In genomic region chr1:180354129-180354528, GRCm38 (mm10) we compare ENCODE assay signal across 15 mouse cellular contexts. TPM values are rescaled to one million over a fixed set of nuclear protein-coding genes. Genes with fewer than 3 reads are reported as not detected.
DNase-seq lines count a peak whose midpoint lies in the region; ATAC-seq and TF ChIP-seq lines count a peak whose summit lies in the region.
"Had no signal": no experiment of that assay in that cellular context is flagged by ENCODE, and none has a peak within 500 bp of the region (broad histone marks: within the 10 kb centered on the region; RNA-seq: fewer than 3 reads in every experiment).

No protein-coding gene starts in this region.

- WGBS in heart, embryonic 13.5 days, result 36% methylated on average over 4 of the region's 4 CpGs
- 44% methylated on average over 4 of the region's 4 CpGs for WGBS in heart, embryonic 11.5 days (ENCODE audit: insufficient replicate concordance)
- WGBS in liver, embryonic 11.5 days, result 42% methylated on average over 4 of the region's 4 CpGs
- 66% methylated on average over 4 of the region's 4 CpGs for WGBS in liver, postnatal 0 days (ENCODE audit: insufficient replicate concordance)
- WGBS in stomach, postnatal 0 days, result 73% methylated on average over 4 of the region's 4 CpGs

- no peaks in the 10 kb centered on the region; the same call in 1 of the 2 replicates for H3K27me3 ChIP-seq in heart, embryonic 13.5 days (replicated peaks)
- H3K27me3 ChIP-seq in heart, embryonic 11.5 days (ENCODE audit: control insufficient read depth, insufficient read depth, low read length), result peaks cover 6% of the 10 kb centered on the region; the same call in 1 of the 2 replicates
- H3K27me3 ChIP-seq in liver, embryonic 11.5 days (replicated peaks; ENCODE audit: control insufficient read depth, insufficient read depth, low read length), result no peaks in the 10 kb centered on the region
- H3K27me3 ChIP-seq in liver, postnatal 0 days (ENCODE audit: insufficient read depth, low read length), result no peaks in the 10 kb centered on the region
- no peaks in the 10 kb centered on the region for H3K27me3 ChIP-seq in stomach, postnatal 0 days (ENCODE audit: control insufficient read depth, insufficient read depth, low read length)
- H3K27me3 ChIP-seq: midbrain, embryonic 12.5 days; neural tube, embryonic 13.5 days had no signal

- TF ChIP-seq CTCF in liver, postnatal 0 days (IDR thresholded peaks at IDR 0.05; ENCODE audit: low read depth), result no peak
- no peak for TF ChIP-seq CTCF in stomach, postnatal 0 days (IDR thresholded peaks at IDR 0.05; ENCODE audit: low read depth)

- no peaks in the 10 kb centered on the region for H3K36me3 ChIP-seq in heart, embryonic 13.5 days
- H3K36me3 ChIP-seq in heart, embryonic 11.5 days (ENCODE audit: control insufficient read depth, insufficient read depth, low read length), result no peaks in the 10 kb centered on the region
- H3K36me3 ChIP-seq in liver, embryonic 11.5 days (ENCODE audit: control insufficient read depth, insufficient read depth, low read length), result no peaks in the 10 kb centered on the region
- H3K36me3 ChIP-seq in liver, postnatal 0 days (replicated peaks; ENCODE audit: insufficient read depth, low read length), result no peaks in the 10 kb centered on the region
- H3K36me3 ChIP-seq in stomach, postnatal 0 days (ENCODE audit: control insufficient read depth, insufficient read depth, low read length), result no peaks in the 10 kb centered on the region
- H3K36me3 ChIP-seq: hindbrain, embryonic 10.5 days; midbrain, embryonic 12.5 days; neural tube, embryonic 13.5 days had no signal

- peak overlapping the region; percentile 47; the same call in 1 of the 2 replicates for H3K9ac ChIP-seq in heart, embryonic 13.5 days
- no peak overlapping the region for H3K9ac ChIP-seq in heart, embryonic 11.5 days (ENCODE audit: low read depth, low read length)
- no peak overlapping the region for H3K9ac ChIP-seq in liver, embryonic 11.5 days (ENCODE audit: low read depth, low read length)
- H3K9ac ChIP-seq in liver, postnatal 0 days (replicated peaks), result no peak overlapping the region
- no peak overlapping the region for H3K9ac ChIP-seq in stomach, postnatal 0 days (ENCODE audit: low read length)
- H3K9ac ChIP-seq: forebrain, postnatal 0 days; midbrain, embryonic 12.5 days; neural tube, embryonic 13.5 days had no signal

- no peak for TF ChIP-seq EP300 in liver, postnatal 0 days (IDR thresholded peaks at IDR 0.05; ENCODE audit: low read depth)
- TF ChIP-seq EP300 in stomach, postnatal 0 days (optimal IDR thresholded peaks at IDR 0.05), result no peak

- ATAC-seq in heart, embryonic 13.5 days (ENCODE audit: extremely low read depth, insufficient number of reproducible peaks, low FRiP score, low TSS enrichment), result no peak
- ATAC-seq in heart, embryonic 11.5 days (replicated peaks; ENCODE audit: insufficient number of reproducible peaks, low FRiP score, low TSS enrichment), result no peak
- no peak for ATAC-seq in liver, embryonic 11.5 days (replicated peaks; ENCODE audit: low FRiP score)
- ATAC-seq in liver, postnatal 0 days, result no peak
- no peak for ATAC-seq in stomach, postnatal 0 days (ENCODE audit: low FRiP score, low TSS enrichment)
- ATAC-seq: forebrain, postnatal 0 days had no signal

- no peak overlapping the region for H3K4me3 ChIP-seq in heart, embryonic 13.5 days
- H3K4me3 ChIP-seq in heart, embryonic 11.5 days (ENCODE audit: low read depth, low read length), result no peak overlapping the region
- no peak overlapping the region for H3K4me3 ChIP-seq in liver, embryonic 11.5 days (ENCODE audit: low read depth, low read length)
- no peak overlapping the region for H3K4me3 ChIP-seq in liver, postnatal 0 days (ENCODE audit: low read depth, low read length)
- H3K4me3 ChIP-seq in brown adipose tissue, adult 24 weeks (ENCODE audit: insufficient read depth, low read depth, low read length), result no peak overlapping the region
- H3K4me3 ChIP-seq in stomach, postnatal 0 days (ENCODE audit: low read depth, low read length), result no peak overlapping the region
- H3K4me3 ChIP-seq: hindbrain, embryonic 10.5 days; midbrain, embryonic 12.5 days; neural tube, embryonic 13.5 days had no signal

- H3K4me1 ChIP-seq in heart, embryonic 13.5 days, result peaks cover 84% of the 10 kb centered on the region
- H3K4me1 ChIP-seq in heart, embryonic 11.5 days (ENCODE audit: control insufficient read depth, insufficient read depth, low read length), result peaks cover 50% of the 10 kb centered on the region
- peaks cover 53% of the 10 kb centered on the region for H3K4me1 ChIP-seq in liver, embryonic 11.5 days (replicated peaks; ENCODE audit: control insufficient read depth, insufficient read depth, low read length)
- peaks cover 13% of the 10 kb centered on the region for H3K4me1 ChIP-seq in liver, postnatal 0 days (ENCODE audit: insufficient read depth)
- H3K4me1 ChIP-seq in brown adipose tissue, adult 24 weeks (ENCODE audit: control insufficient read depth, insufficient read depth, insufficient read length, low read length), result peaks cover 68% of the 10 kb centered on the region
- H3K4me1 ChIP-seq in stomach, postnatal 0 days (replicated peaks; ENCODE audit: control insufficient read depth, insufficient read depth), result 0 out of 2 replicates have a peak, but pooled peaks cover 2% of the 10 kb centered on the region

- no peaks in the 10 kb centered on the region for H3K9me3 ChIP-seq in heart, embryonic 13.5 days
- no peaks in the 10 kb centered on the region for H3K9me3 ChIP-seq in heart, embryonic 11.5 days (replicated peaks; ENCODE audit: control insufficient read depth, low read length)
- H3K9me3 ChIP-seq in liver, embryonic 11.5 days (ENCODE audit: control insufficient read depth, low read length), result no peaks in the 10 kb centered on the region
- H3K9me3 ChIP-seq in liver, postnatal 0 days (ENCODE audit: low read length), result no peaks in the 10 kb centered on the region
- no peaks in the 10 kb centered on the region for H3K9me3 ChIP-seq in stomach, postnatal 0 days (ENCODE audit: control insufficient read depth, low read length)
- H3K9me3 ChIP-seq: hindbrain, embryonic 10.5 days; midbrain, embryonic 12.5 days; neural tube, embryonic 13.5 days had no signal

- peak; percentile 43 for DNase-seq in adrenal gland, postnatal 14 days
- no peak for DNase-seq in adrenal gland, adult 8-10 months
- DNase-seq in liver, embryonic 11.5 days (ENCODE audit: low spot score), result no peak
- no peak for DNase-seq in liver, postnatal 0 days
- no peak for DNase-seq in stomach, postnatal 0 days (ENCODE audit: low spot score)
- DNase-seq: cerebellum, adult 2 months; forebrain, postnatal 0 days; right cerebral cortex, postnatal 14 days; thymus, postnatal 4 days had no signal

- H3K4me2 ChIP-seq in heart, embryonic 13.5 days, result no peak overlapping the region
- H3K4me2 ChIP-seq in heart, embryonic 11.5 days, result no peak overlapping the region
- H3K4me2 ChIP-seq in liver, embryonic 11.5 days, result peak overlapping the region; percentile 17; the same call in 1 of the 2 replicates
- no peak overlapping the region for H3K4me2 ChIP-seq in liver, postnatal 0 days (ENCODE audit: low read depth, low read length)
- H3K4me2 ChIP-seq in stomach, postnatal 0 days (replicated peaks; ENCODE audit: low read depth), result no peak overlapping the region
- H3K4me2 ChIP-seq: midbrain, embryonic 12.5 days; neural tube, embryonic 13.5 days had no signal

- H3K27ac ChIP-seq in heart, embryonic 13.5 days (replicated peaks), result peak overlapping the region; percentile 42; the same call in 1 of the 2 replicates
- H3K27ac ChIP-seq in heart, embryonic 11.5 days (ENCODE audit: low read depth, low read length), result no peak overlapping the region
- H3K27ac ChIP-seq in liver, embryonic 11.5 days (ENCODE audit: low read depth, low read length), result no peak overlapping the region
- H3K27ac ChIP-seq in liver, postnatal 0 days (ENCODE audit: low read depth), result no peak overlapping the region
- peak overlapping the region; percentile 23 for H3K27ac ChIP-seq in brown adipose tissue, adult 24 weeks (replicated peaks; ENCODE audit: low read depth, low read length)
- no peak overlapping the region for H3K27ac ChIP-seq in stomach, postnatal 0 days (replicated peaks)
- H3K27ac ChIP-seq: hindbrain, embryonic 10.5 days; midbrain, embryonic 12.5 days; neural tube, embryonic 13.5 days had no signal

RNA-seq across cellular contexts. Expression of gene Itpkb, which starts 23.8 kb away (rescaled TPM):
- total RNA-seq in adrenal gland, postnatal 14 days (2021), result 63.9 and 71.4 TPM in 2 replicates
- 10 to 100 TPM; 64.4 to 99.3 (median 78.9) TPM for total RNA-seq in adrenal gland, adult 8-10 months (2022)
- 5.0 and 5.1 TPM in 2 replicates for polyA plus RNA-seq in heart, embryonic 13.5 days (2015; fragmentation: Nextera tagmentation; extraction: Ambion mirVana)
- polyA plus RNA-seq in heart, embryonic 11.5 days (2014; fragmentation: Nextera tagmentation; extraction: Ambion mirVana), result 3.2 and 4.0 TPM in 2 replicates
- polyA plus RNA-seq in liver, embryonic 11.5 days (2014; fragmentation: Nextera tagmentation; extraction: Ambion mirVana), result 4.1 and 4.3 TPM in 2 replicates
- polyA plus RNA-seq in liver, postnatal 0 days (2015; fragmentation: Nextera tagmentation; extraction: Ambion mirVana), result 1.3 and 1.4 TPM in 2 replicates
- polyA plus RNA-seq in brown adipose tissue, adult 24 weeks (2012; ENCODE audit: insufficient read depth, insufficient read length, missing spikeins), result 15.8 and 21.6 TPM in 2 replicates
- 3.7 and 4.0 TPM in 2 replicates for polyA plus RNA-seq in stomach, postnatal 0 days (2015; fragmentation: Nextera tagmentation; extraction: Ambion mirVana)

Comparison
In these comparisons a context has a peak if more than half of its experiments do, and no peak if none do; other contexts are left out.
1. H3K27ac ChIP-seq: peak in heart, embryonic 13.5 days (single experiment) and brown adipose tissue, adult 24 weeks (single experiment); none in heart, embryonic 11.5 days (single experiment), liver, embryonic 11.5 days (single experiment), liver, postnatal 0 days (single experiment) and stomach, postnatal 0 days (single experiment).